Mouse (Mus musculus) CH12.LX (cell line): ENCODE measurements around the gene Rgl1.

Source experiments
- BHLHE40 ChIP-seq: IDR thresholded peaks from 2 replicates; pipeline ENCODE4 v1.6.1; 2011; ENCODE audit warnings: mild to moderate bottlenecking, low read depth, low read length, improper control_type of control experiment
- CHD2 ChIP-seq: IDR thresholded peaks from 2 replicates; pipeline ENCODE4 v1.6.1; 2011; ENCODE audit warnings: low read length, improper control_type of control experiment
- CTCF ChIP-seq, 2 experiments: IDR thresholded peaks in 1 of 2; conservative IDR thresholded peaks in 1 of 2; 2 replicates each; pipeline ENCODE4 v1.5.1; 2011 to 2012; ENCODE audit warnings: low read depth in 2 of 2, low read length in 2 of 2, improper control_type of control experiment in 1 of 2, inconsistent platforms in 1 of 2, mild to moderate bottlenecking in 1 of 2, moderate library complexity in 1 of 2
- E2F4 ChIP-seq: IDR thresholded peaks from 2 replicates; pipeline ENCODE4 v1.6.1; 2011; ENCODE audit warnings: low read depth, low read length, improper control_type of control experiment; ENCODE audit not compliant: insufficient replicate concordance
- EP300 ChIP-seq: IDR thresholded peaks from 2 replicates; pipeline ENCODE4 v1.6.1; 2011; ENCODE audit warnings: low read length, improper control_type of control experiment
- MAX ChIP-seq: IDR thresholded peaks from 2 replicates; pipeline ENCODE4 v1.6.1; 2011; ENCODE audit warnings: low read length, improper control_type of control experiment
- MXI1 ChIP-seq: IDR thresholded peaks from 2 replicates; pipeline ENCODE4 v1.6.1; 2011; ENCODE audit warnings: mild to moderate bottlenecking, low read depth, low read length, improper control_type of control experiment
- NRF1 ChIP-seq: IDR thresholded peaks from 2 replicates; pipeline ENCODE4 v1.6.1; 2014; ENCODE audit warnings: low read depth, mild to moderate bottlenecking, inconsistent platforms, low read length, improper control_type of control experiment, moderate library complexity
- POLR2A ChIP-seq: IDR thresholded peaks from 2 replicates; pipeline ENCODE4 v1.6.1; 2011; ENCODE audit warnings: low read depth, mild to moderate bottlenecking, improper control_type of control experiment, low read length
- POLR2AphosphoS2 ChIP-seq: IDR thresholded peaks from 2 replicates; pipeline ENCODE4 v1.6.1; 2011; ENCODE audit warnings: low read depth, low read length, improper control_type of control experiment
- RCOR1 ChIP-seq: conservative IDR thresholded peaks from 2 replicates; pipeline ENCODE4 v1.6.1; 2012; ENCODE audit warnings: low read depth, mild to moderate bottlenecking, inconsistent platforms, low read length, improper control_type of control experiment
- SIN3A ChIP-seq: IDR thresholded peaks from 2 replicates; pipeline ENCODE4 v1.6.1; 2012; ENCODE audit warnings: low read length, improper control_type of control experiment, inconsistent platforms
- SMC3 ChIP-seq: IDR thresholded peaks from 2 replicates; pipeline ENCODE4 v1.6.1; 2011; ENCODE audit warnings: low read depth, low read length, improper control_type of control experiment
- UBTF ChIP-seq: IDR thresholded peaks from 2 replicates; pipeline ENCODE4 v1.6.1; 2012; ENCODE audit warnings: low read depth, mild to moderate bottlenecking, inconsistent platforms, low read length, improper control_type of control experiment, moderate library complexity

DNA sequence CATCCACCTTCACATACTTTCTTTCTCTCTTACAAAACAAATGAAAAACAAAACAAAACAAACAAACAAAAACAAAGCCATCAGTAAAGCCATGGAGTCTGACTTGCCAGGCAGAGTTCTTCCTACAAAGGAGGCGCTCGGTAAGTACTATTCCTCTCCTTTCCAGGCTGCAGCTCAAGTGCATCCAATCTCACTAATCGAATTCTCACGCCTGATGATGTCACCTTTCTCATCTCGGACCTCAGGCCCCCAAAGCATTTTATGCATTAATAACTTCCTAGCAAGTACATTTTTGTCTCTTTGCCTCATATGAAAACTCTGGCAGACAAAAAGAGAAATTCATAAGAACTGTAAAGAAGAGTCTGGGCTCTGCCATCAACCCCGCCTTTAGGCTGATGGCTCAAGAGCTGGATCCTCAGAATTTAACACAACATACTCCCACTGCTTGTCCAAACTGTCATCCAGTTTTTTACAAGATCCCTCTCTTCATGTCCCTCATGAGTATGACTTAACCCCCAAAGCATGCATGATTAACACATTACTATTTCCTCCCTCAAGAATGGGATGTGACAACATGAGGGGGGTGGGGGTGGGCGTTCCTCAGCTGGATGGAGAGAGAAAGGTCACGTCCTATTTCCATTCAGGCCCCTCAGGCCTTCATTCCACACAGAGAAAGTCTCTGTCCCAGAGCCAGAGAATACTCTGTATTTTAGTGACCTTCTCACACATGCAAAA lies 96.5 kb downstream of the Rgl1 start:
- TF ChIP-seq MAX (no peak), UBTF (no peak), E2F4 (no peak), CTCF (conservative IDR thresholded peaks at IDR 0.05 in 1 of 2, IDR thresholded peaks at IDR 0.05 in 1 of 2; ENCODE audit: low read depth in 2 of 2, low read length in 2 of 2) (no peak), MXI1 (no peak), RCOR1 (no peak), BHLHE40 (no peak), EP300 (no peak), CHD2 (no peak), SIN3A (no peak), POLR2A (no peak), SMC3 (no peak), NRF1 (no peak), POLR2AphosphoS2 (no peak)
